22 mouse cellular contexts compared by ENCODE assay signal in the genomic region with DNA sequence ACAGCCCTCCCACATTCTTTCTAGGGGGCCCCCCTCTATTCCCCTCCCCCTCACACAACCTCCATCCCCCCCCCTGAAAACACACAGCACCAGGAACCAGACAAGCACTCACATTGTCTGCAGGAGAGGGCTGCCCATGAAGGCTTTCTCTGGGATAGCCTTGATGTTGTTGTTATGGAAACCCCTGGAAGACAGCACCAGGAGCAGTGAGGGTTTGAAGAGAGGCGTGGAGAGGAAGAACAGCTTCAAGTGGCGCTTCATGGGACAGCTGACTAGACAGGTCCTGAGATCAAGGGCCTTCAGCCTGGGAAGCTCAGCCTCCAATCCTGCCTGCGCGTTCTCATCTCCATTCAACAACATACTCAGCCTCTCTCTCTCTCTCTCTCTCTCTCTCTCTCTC. TPM values are rescaled to one million over a fixed set of nuclear protein-coding genes. Genes with fewer than 3 reads are reported as not detected.
DNase-seq lines count a peak whose midpoint lies in the region; ATAC-seq and TF ChIP-seq lines count a peak whose summit lies in the region.
"Had no signal": no experiment of that assay in that cellular context is flagged by ENCODE, and none has a peak within 500 bp of the region (broad histone marks: within the 10 kb centered on the region; RNA-seq: fewer than 3 reads in every experiment).

No protein-coding gene starts in this region.

- no peaks in the 10 kb centered on the region for H3K4me1 ChIP-seq in forebrain, embryonic 13.5 days
- peaks cover 10% of the 10 kb centered on the region for H3K4me1 ChIP-seq in forebrain, embryonic 10.5 days
- H3K4me1 ChIP-seq in hindbrain, postnatal 0 days (ENCODE audit: insufficient read depth, low read length) = no peaks in the 10 kb centered on the region
- peaks cover 10% of the 10 kb centered on the region for H3K4me1 ChIP-seq in hindbrain, embryonic 10.5 days (replicated peaks)
- no peaks in the 10 kb centered on the region for H3K4me1 ChIP-seq in midbrain, embryonic 15.5 days
- H3K4me1 ChIP-seq: hindbrain, embryonic 13.5 days; intestine, embryonic 15.5 days had no signal

- peak; percentile 48; the same call in 1 of the 2 replicates for ATAC-seq in forebrain, embryonic 13.5 days
- peak; percentile 64 for ATAC-seq in hindbrain, postnatal 0 days
- ATAC-seq in midbrain, embryonic 15.5 days (replicated peaks) = peak; percentile 76
- ATAC-seq: CD4-positive, CD25-positive, alpha-beta regulatory T cell, adult 4 months; intestine, embryonic 15.5 days had no signal

- no peaks in the 10 kb centered on the region for H3K9me3 ChIP-seq in forebrain, embryonic 13.5 days (replicated peaks)
- H3K9me3 ChIP-seq in forebrain, embryonic 10.5 days = no peaks in the 10 kb centered on the region
- no peaks in the 10 kb centered on the region for H3K9me3 ChIP-seq in hindbrain, postnatal 0 days (ENCODE audit: low read length)
- H3K9me3 ChIP-seq in hindbrain, embryonic 10.5 days = no peaks in the 10 kb centered on the region
- no peaks in the 10 kb centered on the region for H3K9me3 ChIP-seq in midbrain, embryonic 15.5 days
- H3K9me3 ChIP-seq: embryonic facial prominence, embryonic 13.5 days; G1E; heart, embryonic 13.5 days; hindbrain, embryonic 13.5 days; intestine, embryonic 15.5 days had no signal

- WGBS in forebrain, embryonic 13.5 days = 26% methylated on average over 4 of the region's 4 CpGs
- WGBS in forebrain, embryonic 10.5 days = 55% methylated on average over 4 of the region's 4 CpGs
- 27% methylated on average over 4 of the region's 4 CpGs for WGBS in hindbrain, postnatal 0 days
- WGBS in hindbrain, embryonic 10.5 days = 45% methylated on average over 4 of the region's 4 CpGs
- WGBS in midbrain, embryonic 15.5 days = 31% methylated on average over 4 of the region's 4 CpGs

- H3K36me3 ChIP-seq in forebrain, embryonic 13.5 days (ENCODE audit: poor library complexity, severe bottlenecking) = no peaks in the 10 kb centered on the region
- no peaks in the 10 kb centered on the region for H3K36me3 ChIP-seq in forebrain, embryonic 10.5 days (replicated peaks)
- H3K36me3 ChIP-seq in hindbrain, postnatal 0 days (ENCODE audit: insufficient read depth, low read length) = no peaks in the 10 kb centered on the region
- no peaks in the 10 kb centered on the region for H3K36me3 ChIP-seq in hindbrain, embryonic 10.5 days
- no peaks in the 10 kb centered on the region for H3K36me3 ChIP-seq in midbrain, embryonic 15.5 days (replicated peaks)
- H3K36me3 ChIP-seq: embryonic facial prominence, embryonic 13.5 days; G1E; heart, embryonic 13.5 days; hindbrain, embryonic 13.5 days; intestine, embryonic 15.5 days had no signal

- no peak for TF ChIP-seq CTCF in hindbrain, postnatal 0 days (IDR thresholded peaks at IDR 0.05; ENCODE audit: low read depth)

- H3K27ac ChIP-seq in forebrain, embryonic 13.5 days = no peak overlapping the region
- H3K27ac ChIP-seq in forebrain, embryonic 10.5 days = no peak overlapping the region
- H3K27ac ChIP-seq in hindbrain, postnatal 0 days = no peak overlapping the region
- no peak overlapping the region; the same call in 1 of the 2 replicates for H3K27ac ChIP-seq in hindbrain, embryonic 10.5 days
- H3K27ac ChIP-seq in midbrain, embryonic 15.5 days = 0 out of 2 replicates have a peak overlapping the region, but pooled peaks have one; percentile 21
- H3K27ac ChIP-seq: embryonic facial prominence, embryonic 13.5 days; gastrocnemius, adult 2 months; heart, embryonic 13.5 days; hindbrain, embryonic 13.5 days; intestine, embryonic 15.5 days had no signal

- no peaks in the 10 kb centered on the region for H3K27me3 ChIP-seq in forebrain, embryonic 13.5 days
- H3K27me3 ChIP-seq in forebrain, embryonic 10.5 days (ENCODE audit: poor library complexity, severe bottlenecking) = no peaks in the 10 kb centered on the region; the same call in 1 of the 2 replicates
- H3K27me3 ChIP-seq in hindbrain, postnatal 0 days (ENCODE audit: insufficient read depth, low read length) = no peaks in the 10 kb centered on the region
- peaks cover 13% of the 10 kb centered on the region for H3K27me3 ChIP-seq in hindbrain, embryonic 10.5 days (ENCODE audit: insufficient read depth, poor library complexity, severe bottlenecking)
- H3K27me3 ChIP-seq in midbrain, embryonic 15.5 days (replicated peaks) = no peaks in the 10 kb centered on the region
- H3K27me3 ChIP-seq: embryonic facial prominence, embryonic 13.5 days; hindbrain, embryonic 13.5 days; intestine, embryonic 15.5 days had no signal

- DNase-seq in forebrain, embryonic 10.5 days (ENCODE audit: extremely low spot score, low spot score) = no peak
- DNase-seq in hindbrain, postnatal 0 days (ENCODE audit: low spot score) = peak; percentile 29
- no peak for DNase-seq in hindbrain, embryonic 10.5 days (ENCODE audit: low spot score)
- no peak for DNase-seq in layer of hippocampus, postnatal 36 days
- DNase-seq in layer of hippocampus, adult 9-10 months (ENCODE audit: low spot score) = no peak
- DNase-seq: adrenal gland, adult 8-10 months; adrenal gland, postnatal 36 days; B cell, adult 2 months; cerebellum, adult 11-12 months; cerebellum, adult 9-10 months; cerebellum, postnatal 36 days; gastrocnemius, adult 2 months; gastrocnemius, postnatal 25 days; heart, postnatal 4 days had no signal

- no peak overlapping the region for H3K9ac ChIP-seq in forebrain, embryonic 13.5 days
- no peak overlapping the region for H3K9ac ChIP-seq in hindbrain, postnatal 0 days (replicated peaks; ENCODE audit: low read length)
- H3K9ac ChIP-seq in midbrain, embryonic 15.5 days = no peak overlapping the region
- H3K9ac ChIP-seq: embryonic facial prominence, embryonic 13.5 days; heart, embryonic 13.5 days; hindbrain, embryonic 13.5 days; intestine, embryonic 15.5 days had no signal

- H3K4me3 ChIP-seq in forebrain, embryonic 13.5 days = no peak overlapping the region
- no peak overlapping the region for H3K4me3 ChIP-seq in forebrain, embryonic 10.5 days
- H3K4me3 ChIP-seq in hindbrain, postnatal 0 days (ENCODE audit: low read length) = no peak overlapping the region
- no peak overlapping the region for H3K4me3 ChIP-seq in hindbrain, embryonic 10.5 days
- no peak overlapping the region for H3K4me3 ChIP-seq in midbrain, embryonic 15.5 days
- H3K4me3 ChIP-seq: embryonic facial prominence, embryonic 13.5 days; gastrocnemius, adult 2 months; heart, embryonic 13.5 days; hindbrain, embryonic 13.5 days; intestine, embryonic 15.5 days had no signal

- H3K4me2 ChIP-seq in forebrain, embryonic 13.5 days = no peak overlapping the region
- H3K4me2 ChIP-seq in hindbrain, postnatal 0 days (ENCODE audit: low read depth, low read length) = no peak overlapping the region
- H3K4me2 ChIP-seq in midbrain, embryonic 15.5 days = no peak overlapping the region
- H3K4me2 ChIP-seq: embryonic facial prominence, embryonic 13.5 days; heart, embryonic 13.5 days; hindbrain, embryonic 13.5 days; intestine, embryonic 15.5 days had no signal

RNA-seq across cellular contexts. Expression of a gene that starts 41.0 kb away (rescaled TPM):
- 46.6 and 48.6 TPM in 2 replicates for polyA plus RNA-seq in forebrain, embryonic 13.5 days (2015; fragmentation: Nextera tagmentation; extraction: Ambion mirVana)
- 58.0 and 58.9 TPM in 2 replicates for polyA plus RNA-seq in forebrain, embryonic 10.5 days (2016; fragmentation: Nextera tagmentation; extraction: Ambion mirVana)
- 4.5 and 5.3 TPM in 2 replicates for total RNA-seq in hindbrain, postnatal 0 days (2014; rRNA removed)
- polyA plus RNA-seq in hindbrain, postnatal 0 days (2015; fragmentation: Nextera tagmentation; extraction: Ambion mirVana) = 9.7 and 10.2 TPM in 2 replicates
- polyA plus RNA-seq in hindbrain, embryonic 10.5 days (2016; fragmentation: Nextera tagmentation; extraction: Ambion mirVana) = 47.8 and 62.8 TPM in 2 replicates
- 10.4 and 11.9 TPM in 2 replicates for polyA plus RNA-seq in midbrain, embryonic 15.5 days (2015; fragmentation: Nextera tagmentation; extraction: Ambion mirVana)
- total RNA-seq in layer of hippocampus, postnatal 36 days (2021) = 1 to 10 TPM; 2.0 to 2.5 TPM

RNA-seq across cellular contexts. Expression of a gene that starts 47.6 kb away (rescaled TPM):
- 11.2 and 12.0 TPM in 2 replicates for polyA plus RNA-seq in forebrain, embryonic 13.5 days (2015; fragmentation: Nextera tagmentation; extraction: Ambion mirVana)
- 5.8 and 6.5 TPM in 2 replicates for polyA plus RNA-seq in forebrain, embryonic 10.5 days (2016; fragmentation: Nextera tagmentation; extraction: Ambion mirVana)
- 26.6 and 36.6 TPM in 2 replicates for total RNA-seq in hindbrain, postnatal 0 days (2014; rRNA removed)
- polyA plus RNA-seq in hindbrain, postnatal 0 days (2015; fragmentation: Nextera tagmentation; extraction: Ambion mirVana) = 12.5 and 12.9 TPM in 2 replicates
- polyA plus RNA-seq in hindbrain, embryonic 10.5 days (2016; fragmentation: Nextera tagmentation; extraction: Ambion mirVana) = 6.7 and 7.2 TPM in 2 replicates
- polyA plus RNA-seq in midbrain, embryonic 15.5 days (2015; fragmentation: Nextera tagmentation; extraction: Ambion mirVana) = 14.1 and 15.7 TPM in 2 replicates
- 10 to 100 TPM; 71.9 to 77.8 TPM for total RNA-seq in layer of hippocampus, postnatal 36 days (2021)
